Comparison of ENCODE assay signal across 18 mouse cellular contexts in genomic region chr8:35234436-35234835, GRCm38 (mm10).
DNase-seq lines count a peak whose midpoint lies in the region; ATAC-seq and TF ChIP-seq lines count a peak whose summit lies in the region.
"Had no signal": no experiment of that assay in that cellular context is flagged by ENCODE, and none has a peak within 500 bp of the region (broad histone marks: within the 10 kb centered on the region; RNA-seq: fewer than 3 reads in every experiment).

No protein-coding gene starts in this region.

- H3K4me3 ChIP-seq in hindbrain, embryonic 14.5 days (replicated peaks; ENCODE audit: low read length): no peak overlapping the region
- no peak overlapping the region for H3K4me3 ChIP-seq in hindbrain, postnatal 0 days (ENCODE audit: low read length)
- H3K4me3 ChIP-seq in stomach, embryonic 15.5 days (replicated peaks): no peak overlapping the region
- H3K4me3 ChIP-seq in stomach, postnatal 0 days (ENCODE audit: low read depth, low read length): no peak overlapping the region
- H3K4me3 ChIP-seq: kidney, embryonic 15.5 days; lung, embryonic 15.5 days had no signal

- TF ChIP-seq EP300 in stomach, postnatal 0 days (optimal IDR thresholded peaks at IDR 0.05): no peak

- no peak for TF ChIP-seq CTCF in hindbrain, postnatal 0 days (IDR thresholded peaks at IDR 0.05; ENCODE audit: low read depth)
- no peak for TF ChIP-seq CTCF in stomach, postnatal 0 days (IDR thresholded peaks at IDR 0.05; ENCODE audit: low read depth)

- H3K4me2 ChIP-seq in hindbrain, embryonic 14.5 days (replicated peaks): no peak overlapping the region
- H3K4me2 ChIP-seq in hindbrain, postnatal 0 days (ENCODE audit: low read depth, low read length): no peak overlapping the region
- no peak overlapping the region for H3K4me2 ChIP-seq in stomach, embryonic 15.5 days
- H3K4me2 ChIP-seq in stomach, postnatal 0 days (replicated peaks; ENCODE audit: low read depth): no peak overlapping the region
- H3K4me2 ChIP-seq: kidney, embryonic 15.5 days; lung, embryonic 15.5 days had no signal

- 53% methylated on average over 5 of the region's 5 CpGs for WGBS in hindbrain, embryonic 14.5 days
- 56% methylated on average over 5 of the region's 5 CpGs for WGBS in hindbrain, postnatal 0 days
- WGBS in stomach, embryonic 15.5 days: 57% methylated on average over 5 of the region's 5 CpGs
- 50% methylated on average over 5 of the region's 5 CpGs for WGBS in stomach, postnatal 0 days

- no peak for ATAC-seq in hindbrain, embryonic 14.5 days (ENCODE audit: low FRiP score)
- ATAC-seq in hindbrain, postnatal 0 days: no peak
- ATAC-seq in stomach, embryonic 15.5 days (ENCODE audit: insufficient read depth, low FRiP score, low read depth): no peak
- ATAC-seq in stomach, postnatal 0 days (ENCODE audit: low FRiP score, low TSS enrichment): no peak
- ATAC-seq in granulocyte monocyte progenitor cell, adult 5-6 weeks (replicated peaks; ENCODE audit: poor library complexity, severe bottlenecking): peak; percentile 56

- peaks cover 7% of the 10 kb centered on the region; the same call in 1 of the 2 replicates for H3K4me1 ChIP-seq in hindbrain, embryonic 14.5 days (replicated peaks; ENCODE audit: control insufficient read depth, insufficient read depth, low read length)
- 0 out of 2 replicates have a peak, but pooled peaks cover 5% of the 10 kb centered on the region for H3K4me1 ChIP-seq in hindbrain, postnatal 0 days (ENCODE audit: insufficient read depth, low read length)
- H3K4me1 ChIP-seq in stomach, embryonic 15.5 days: peaks cover 11% of the 10 kb centered on the region
- H3K4me1 ChIP-seq in stomach, postnatal 0 days (replicated peaks; ENCODE audit: control insufficient read depth, insufficient read depth): peaks cover 4% of the 10 kb centered on the region

- no peaks in the 10 kb centered on the region for H3K27me3 ChIP-seq in hindbrain, embryonic 14.5 days (ENCODE audit: control insufficient read depth, insufficient read depth, low read length)
- no peaks in the 10 kb centered on the region for H3K27me3 ChIP-seq in hindbrain, postnatal 0 days (ENCODE audit: insufficient read depth, low read length)
- no peaks in the 10 kb centered on the region for H3K27me3 ChIP-seq in stomach, embryonic 15.5 days (replicated peaks)
- no peaks in the 10 kb centered on the region for H3K27me3 ChIP-seq in stomach, postnatal 0 days (ENCODE audit: control insufficient read depth, insufficient read depth, low read length)
- H3K27me3 ChIP-seq: kidney, embryonic 15.5 days; lung, embryonic 15.5 days; megakaryocyte, embryonic 14.5 days had no signal

- H3K9ac ChIP-seq in hindbrain, embryonic 14.5 days: no peak overlapping the region
- H3K9ac ChIP-seq in hindbrain, postnatal 0 days (replicated peaks; ENCODE audit: low read length): no peak overlapping the region
- H3K9ac ChIP-seq in stomach, embryonic 15.5 days: no peak overlapping the region
- H3K9ac ChIP-seq in stomach, postnatal 0 days (ENCODE audit: low read length): no peak overlapping the region
- H3K9ac ChIP-seq: kidney, embryonic 15.5 days; lung, embryonic 15.5 days had no signal

- H3K9me3 ChIP-seq in hindbrain, embryonic 14.5 days (ENCODE audit: control insufficient read depth, low read length): no peaks in the 10 kb centered on the region
- no peaks in the 10 kb centered on the region for H3K9me3 ChIP-seq in hindbrain, postnatal 0 days (ENCODE audit: low read length)
- H3K9me3 ChIP-seq in stomach, embryonic 15.5 days: no peaks in the 10 kb centered on the region
- H3K9me3 ChIP-seq in stomach, postnatal 0 days (ENCODE audit: control insufficient read depth, low read length): no peaks in the 10 kb centered on the region
- H3K9me3 ChIP-seq: kidney, embryonic 15.5 days; lung, embryonic 15.5 days; megakaryocyte, embryonic 14.5 days had no signal

- no peak for DNase-seq in hindbrain, embryonic 14.5 days (ENCODE audit: low spot score)
- DNase-seq in hindbrain, postnatal 0 days (ENCODE audit: low spot score): no peak
- DNase-seq in stomach, postnatal 0 days (ENCODE audit: low spot score): no peak
- DNase-seq in kidney, adult 18-20 months: no peak
- DNase-seq in right cerebral cortex, postnatal 4 days: no peak
- DNase-seq: adrenal gland, adult 8-10 months; cerebellum, adult 8-10 months; gastrocnemius, postnatal 10 days; heart, postnatal 10 days; liver; right cerebral cortex, postnatal 14 days; thymus, postnatal 14 days had no signal

- H3K36me3 ChIP-seq in hindbrain, embryonic 14.5 days (replicated peaks; ENCODE audit: control insufficient read depth, insufficient read depth): no peaks in the 10 kb centered on the region
- no peaks in the 10 kb centered on the region for H3K36me3 ChIP-seq in hindbrain, postnatal 0 days (ENCODE audit: insufficient read depth, low read length)
- H3K36me3 ChIP-seq in stomach, embryonic 15.5 days: no peaks in the 10 kb centered on the region
- no peaks in the 10 kb centered on the region for H3K36me3 ChIP-seq in stomach, postnatal 0 days (ENCODE audit: control insufficient read depth, insufficient read depth, low read length)
- H3K36me3 ChIP-seq: G1E; kidney, embryonic 15.5 days; lung, embryonic 15.5 days had no signal

- H3K27ac ChIP-seq in hindbrain, embryonic 14.5 days: peak overlapping the region; percentile 58
- no peak overlapping the region for H3K27ac ChIP-seq in hindbrain, postnatal 0 days
- peak overlapping the region; percentile 11; the same call in 1 of the 2 replicates for H3K27ac ChIP-seq in stomach, embryonic 15.5 days
- H3K27ac ChIP-seq in stomach, postnatal 0 days (replicated peaks): no peak overlapping the region; the same call in 1 of the 2 replicates
- H3K27ac ChIP-seq: kidney, embryonic 15.5 days; lung, embryonic 15.5 days had no signal

Comparison
In these comparisons a context has a peak if more than half of its experiments do, and no peak if none do; other contexts are left out.
1. H3K27ac ChIP-seq: peak in hindbrain, embryonic 14.5 days (single experiment) and stomach, embryonic 15.5 days (single experiment); none in hindbrain, postnatal 0 days (single experiment) and stomach, postnatal 0 days (single experiment).